ENCODE assay signal across 14 mouse cellular contexts in genomic region chr5:140794753-140795152, GRCm38 (mm10). TPM values are rescaled to one million over a fixed set of nuclear protein-coding genes. Genes with fewer than 3 reads are reported as not detected.
DNase-seq lines count a peak whose midpoint lies in the region; ATAC-seq and TF ChIP-seq lines count a peak whose summit lies in the region.
"Had no signal": no experiment of that assay in that cellular context is flagged by ENCODE, and none has a peak within 500 bp of the region (broad histone marks: within the 10 kb centered on the region; RNA-seq: fewer than 3 reads in every experiment).

No protein-coding gene starts in this region.

- no peaks in the 10 kb centered on the region for H3K9me3 ChIP-seq in lung, embryonic 14.5 days (ENCODE audit: low read depth, low read length)
- no peaks in the 10 kb centered on the region for H3K9me3 ChIP-seq in embryonic facial prominence, embryonic 15.5 days (replicated peaks)
- no peaks in the 10 kb centered on the region for H3K9me3 ChIP-seq in hindbrain, postnatal 0 days (ENCODE audit: low read length)
- H3K9me3 ChIP-seq in forebrain, embryonic 10.5 days = no peaks in the 10 kb centered on the region
- H3K9me3 ChIP-seq: midbrain, embryonic 10.5 days had no signal

- H3K9ac ChIP-seq in lung, embryonic 14.5 days = no peak overlapping the region; the same call in 1 of the 2 replicates
- no peak overlapping the region for H3K9ac ChIP-seq in embryonic facial prominence, embryonic 15.5 days
- no peak overlapping the region for H3K9ac ChIP-seq in hindbrain, postnatal 0 days (replicated peaks; ENCODE audit: low read length)

- H3K27me3 ChIP-seq in lung, embryonic 14.5 days (ENCODE audit: insufficient read depth, low read length) = no peaks in the 10 kb centered on the region
- no peaks in the 10 kb centered on the region for H3K27me3 ChIP-seq in embryonic facial prominence, embryonic 15.5 days
- H3K27me3 ChIP-seq in hindbrain, postnatal 0 days (ENCODE audit: insufficient read depth, low read length) = no peaks in the 10 kb centered on the region
- no peaks in the 10 kb centered on the region for H3K27me3 ChIP-seq in forebrain, embryonic 10.5 days (ENCODE audit: poor library complexity, severe bottlenecking)
- H3K27me3 ChIP-seq: CH12.LX had no signal

- ATAC-seq in lung, embryonic 14.5 days (ENCODE audit: insufficient read depth) = no peak
- ATAC-seq in embryonic facial prominence, embryonic 15.5 days (ENCODE audit: insufficient number of reproducible peaks, low FRiP score, low TSS enrichment, low read depth) = no peak
- ATAC-seq in hindbrain, postnatal 0 days = no peak
- ATAC-seq in megakaryocyte progenitor cell, adult 5-6 weeks (replicated peaks; ENCODE audit: poor library complexity) = peak; percentile 26; the same call in 1 of the 2 replicates

- peak; percentile 39 for DNase-seq in lung, embryonic 14.5 days
- no peak for DNase-seq in lung, adult 18-20 months
- no peak for DNase-seq in hindbrain, postnatal 0 days (ENCODE audit: low spot score)
- no peak for DNase-seq in kidney, adult 11 months
- DNase-seq in gastrocnemius, postnatal 4 days (ENCODE audit: low spot score in 2 of 2) = no peak
- DNase-seq in forebrain, embryonic 10.5 days (ENCODE audit: extremely low spot score, low spot score) = no peak
- DNase-seq: cerebellum, adult 2 months; layer of hippocampus, adult 9-11 months; spleen, adult 18-20 months; thymus, postnatal 14 days had no signal

- 16% methylated on average over 3 of the region's 3 CpGs for WGBS in lung, embryonic 14.5 days
- WGBS in embryonic facial prominence, embryonic 15.5 days = 28% methylated on average over 3 of the region's 3 CpGs
- 28% methylated on average over 3 of the region's 3 CpGs for WGBS in hindbrain, postnatal 0 days
- 60% methylated on average over 3 of the region's 3 CpGs for WGBS in forebrain, embryonic 10.5 days

- H3K27ac ChIP-seq in lung, embryonic 14.5 days (ENCODE audit: low read depth) = peak overlapping the region; percentile 55; the same call in 1 of the 2 replicates
- H3K27ac ChIP-seq in embryonic facial prominence, embryonic 15.5 days (replicated peaks) = peak overlapping the region; percentile 58
- H3K27ac ChIP-seq in hindbrain, postnatal 0 days = peak overlapping the region; percentile 32; the same call in 1 of the 2 replicates
- no peak overlapping the region for H3K27ac ChIP-seq in forebrain, embryonic 10.5 days
- H3K27ac ChIP-seq: midbrain, embryonic 10.5 days had no signal

- peaks cover 45% of the 10 kb centered on the region for H3K4me1 ChIP-seq in lung, embryonic 14.5 days (ENCODE audit: insufficient read depth)
- peaks cover 68% of the 10 kb centered on the region for H3K4me1 ChIP-seq in embryonic facial prominence, embryonic 15.5 days
- peaks cover 36% of the 10 kb centered on the region for H3K4me1 ChIP-seq in hindbrain, postnatal 0 days (ENCODE audit: insufficient read depth, low read length)
- H3K4me1 ChIP-seq in forebrain, embryonic 10.5 days = peaks cover 51% of the 10 kb centered on the region

- no peak overlapping the region for H3K4me3 ChIP-seq in lung, embryonic 14.5 days (ENCODE audit: low read depth, low read length)
- no peak overlapping the region for H3K4me3 ChIP-seq in embryonic facial prominence, embryonic 15.5 days (replicated peaks)
- H3K4me3 ChIP-seq in hindbrain, postnatal 0 days (ENCODE audit: low read length) = no peak overlapping the region
- no peak overlapping the region for H3K4me3 ChIP-seq in forebrain, embryonic 10.5 days
- H3K4me3 ChIP-seq: midbrain, embryonic 10.5 days had no signal

- no peak overlapping the region for H3K4me2 ChIP-seq in lung, embryonic 14.5 days
- H3K4me2 ChIP-seq in embryonic facial prominence, embryonic 15.5 days (replicated peaks) = no peak overlapping the region
- no peak overlapping the region for H3K4me2 ChIP-seq in hindbrain, postnatal 0 days (ENCODE audit: low read depth, low read length)

- TF ChIP-seq CTCF in lung, embryonic 14.5 days (IDR thresholded peaks at IDR 0.05; ENCODE audit: low read depth) = no peak
- no peak for TF ChIP-seq CTCF in hindbrain, postnatal 0 days (IDR thresholded peaks at IDR 0.05; ENCODE audit: low read depth)

- 0 out of 2 replicates have a peak, but pooled peaks cover 3% of the 10 kb centered on the region for H3K36me3 ChIP-seq in lung, embryonic 14.5 days (ENCODE audit: insufficient read depth)
- H3K36me3 ChIP-seq in embryonic facial prominence, embryonic 15.5 days = no peaks in the 10 kb centered on the region
- no peaks in the 10 kb centered on the region for H3K36me3 ChIP-seq in hindbrain, postnatal 0 days (ENCODE audit: insufficient read depth, low read length)
- no peaks in the 10 kb centered on the region for H3K36me3 ChIP-seq in forebrain, embryonic 10.5 days (replicated peaks)
- H3K36me3 ChIP-seq: midbrain, embryonic 10.5 days had no signal

RNA-seq across cellular contexts. Expression of gene Gna12, which starts 35.5 kb away (rescaled TPM):
- 63.0 and 77.1 TPM in 2 replicates for polyA plus RNA-seq in lung, embryonic 14.5 days (2014; fragmentation: Nextera tagmentation; extraction: Ambion mirVana)
- polyA plus RNA-seq in embryonic facial prominence, embryonic 15.5 days (2015; fragmentation: Nextera tagmentation; extraction: Ambion mirVana) = 24.6 and 35.3 TPM in 2 replicates
- total RNA-seq in hindbrain, postnatal 0 days (2014; rRNA removed) = 201 and 208 TPM in 2 replicates
- polyA plus RNA-seq in hindbrain, postnatal 0 days (2015; fragmentation: Nextera tagmentation; extraction: Ambion mirVana) = 32.8 and 35.9 TPM in 2 replicates
- total RNA-seq in megakaryocyte progenitor cell, adult 5-6 weeks (2015) = 45.4 and 50.2 TPM in 2 replicates
- 33.6 and 33.9 TPM in 2 replicates for total RNA-seq in megakaryocyte progenitor cell, adult 5-6 weeks (2017)
- 10 to 100 TPM; 52.0 to 55.5 TPM for total RNA-seq in gastrocnemius, postnatal 4 days (2021)
- polyA plus RNA-seq in forebrain, embryonic 10.5 days (2016; fragmentation: Nextera tagmentation; extraction: Ambion mirVana) = 6.1 and 7.6 TPM in 2 replicates
